Mouse (Mus musculus) c-Kit-positive CD71-positive TER-119-negative erythroid progenitor cells, embryonic 14.5 days (primary cell): ENCODE measurements around the gene Il11.

Source experiments
- DNase-seq: peaks from one replicate; pipeline ENCODE4 v3.0.0-alpha.2; 2013; ENCODE audit warnings: low read depth

Gene Il11

GRCm38 (mm10) chr7:4788499-4789435 lies 6.1 kb upstream of the Il11 start:
- no peak for DNase-seq

GRCm38 (mm10) chr7:4783667-4784268 lies 1.1 kb upstream of the Il11 start:
- DNase-seq: no peak

GRCm38 (mm10) chr7:4782130-4782529 lies 529 bp downstream of the Il11 start:
- no peak for DNase-seq

- no peak for DNase-seq
Measured at GRCm38 (mm10) chr7:4779921-4780320, 2.7 kb downstream of the Il11 start.

- no peak for DNase-seq
Measured at GRCm38 (mm10) chr7:4777851-4778637, 4.6 kb downstream of the Il11 start.

- no peak for DNase-seq
Measured at GRCm38 (mm10) chr7:4776861-4777830, 5.5 kb downstream of the Il11 start.

GRCm38 (mm10) chr7:4776131-4776530 lies 6.5 kb downstream of the Il11 start:
- DNase-seq: no peak

- DNase-seq: no peak
Measured at GRCm38 (mm10) chr7:4771202-4771601, 11.5 kb downstream of the Il11 start, which contains the start of gene Fam71e2. Fam71e2 (minus strand) TSS chr7:4771302.

GRCm38 (mm10) chr7:4764946-4765710 lies 17.5 kb downstream of the Il11 start:
- no peak for DNase-seq

- DNase-seq: no peak
Measured at GRCm38 (mm10) chr7:4759670-4760069, 23.0 kb downstream of the Il11 start.

- DNase-seq: peak; percentile 93
Measured at GRCm38 (mm10) chr7:4752821-4753570, 29.7 kb downstream of the Il11 start, which contains the start of gene Cox6b2. Cox6b2 (minus strand) TSS chr7:4753094.

- DNase-seq: no peak
Measured at GRCm38 (mm10) chr7:4751971-4752820, 30.5 kb downstream of the Il11 start.

GRCm38 (mm10) chr7:4749169-4749568 lies 33.5 kb downstream of the Il11 start:
- DNase-seq: no peak

GRCm38 (mm10) chr7:4748321-4748720 lies 34.3 kb downstream of the Il11 start:
- no peak for DNase-seq

GRCm38 (mm10) chr7:4747156-4747899 lies 35.3 kb downstream of the Il11 start:
- DNase-seq: no peak

- no peak for DNase-seq
Measured at GRCm38 (mm10) chr7:4746326-4746980, 36.2 kb downstream of the Il11 start.

GRCm38 (mm10) chr7:4744886-4745285 lies 37.8 kb downstream of the Il11 start:
- DNase-seq: no peak
